Comparison of ENCODE assay signal across 26 mouse cellular contexts in genomic region chr1:71771798-71772197, GRCm38 (mm10).
DNase-seq lines count a peak whose midpoint lies in the region; ATAC-seq and TF ChIP-seq lines count a peak whose summit lies in the region.
"Had no signal": no experiment of that assay in that cellular context is flagged by ENCODE, and none has a peak within 500 bp of the region (broad histone marks: within the 10 kb centered on the region; RNA-seq: fewer than 3 reads in every experiment).

No protein-coding gene starts in this region.

- ATAC-seq in embryonic facial prominence, embryonic 14.5 days (ENCODE audit: low read depth) = no peak
- ATAC-seq: forebrain, embryonic 13.5 days; liver, embryonic 12.5 days; midbrain, embryonic 13.5 days had no signal

- WGBS in embryonic facial prominence, embryonic 14.5 days = 78% methylated on average over 6 of the region's 6 CpGs
- WGBS in embryonic facial prominence, embryonic 10.5 days = 94% methylated on average over 6 of the region's 6 CpGs

- DNase-seq in embryonic facial prominence, embryonic 14.5 days (ENCODE audit: low spot score) = peak; percentile 35
- no peak for DNase-seq in embryonic facial prominence, embryonic 10.5 days (ENCODE audit: low spot score)
- peak; percentile 17 to 27 for DNase-seq in left cerebral cortex, adult 18-20 months (ENCODE audit: low spot score in 2 of 2)
- DNase-seq in left cerebral cortex, adult 2 months (ENCODE audit: extremely low spot score in 1 of 2, low spot score in 2 of 2) = no peak
- peak; percentile 15 to 17 for DNase-seq in left cerebral cortex, postnatal 36 days (ENCODE audit: low spot score in 2 of 2)
- DNase-seq in right cerebral cortex, postnatal 4 days = peak; percentile 37
- no peak for DNase-seq in cerebellum, postnatal 25 days
- DNase-seq in adrenal gland, adult 18-20 months (ENCODE audit: low spot score in 2 of 2) = no peak
- DNase-seq: adrenal gland, postnatal 36 days; cerebellum, adult 11 months; cerebellum, postnatal 10 days; gastrocnemius, adult 2 months; heart, postnatal 4 days; kidney, adult 9 months; kidney, postnatal 36 days; layer of hippocampus, postnatal 36 days; lung, adult 18-20 months; lung, postnatal 10 days; thymus, adult 2 months; thymus, postnatal 4 days had no signal

- TF ChIP-seq CTCF in left cerebral cortex, adult 2 months (IDR thresholded peaks at IDR 0.05) = no peak

- intact Hi-C loops in left cerebral cortex, adult 2 months (cut with DNase I) = no loop called here
- intact Hi-C loops in left cerebral cortex, postnatal 36 days (cut with DNase I) = no loop called here

- no peaks in the 10 kb centered on the region for H3K27me3 ChIP-seq in embryonic facial prominence, embryonic 14.5 days (replicated peaks; ENCODE audit: control insufficient read depth, insufficient read depth, low read length)
- no peaks in the 10 kb centered on the region for H3K27me3 ChIP-seq in embryonic facial prominence, embryonic 10.5 days (replicated peaks; ENCODE audit: low read depth, poor library complexity, severe bottlenecking)
- H3K27me3 ChIP-seq: embryonic facial prominence, embryonic 12.5 days; forebrain, embryonic 13.5 days; limb, embryonic 12.5 days; liver, embryonic 12.5 days; midbrain, embryonic 13.5 days had no signal

- H3K36me3 ChIP-seq in embryonic facial prominence, embryonic 14.5 days (ENCODE audit: control insufficient read depth, insufficient read depth, low read length) = no peaks in the 10 kb centered on the region
- H3K36me3 ChIP-seq in embryonic facial prominence, embryonic 10.5 days (replicated peaks) = no peaks in the 10 kb centered on the region
- H3K36me3 ChIP-seq: embryonic facial prominence, embryonic 12.5 days; limb, embryonic 12.5 days; liver, embryonic 12.5 days; midbrain, embryonic 13.5 days had no signal

- no peak overlapping the region for H3K4me3 ChIP-seq in embryonic facial prominence, embryonic 14.5 days (ENCODE audit: low read depth, low read length)
- no peak overlapping the region for H3K4me3 ChIP-seq in embryonic facial prominence, embryonic 10.5 days
- H3K4me3 ChIP-seq in left cerebral cortex, adult 2 months = no peak overlapping the region
- H3K4me3 ChIP-seq: embryonic facial prominence, embryonic 12.5 days; forebrain, embryonic 13.5 days; gastrocnemius, adult 2 months; limb, embryonic 12.5 days; liver, embryonic 12.5 days; midbrain, embryonic 13.5 days had no signal

- H3K9me3 ChIP-seq in embryonic facial prominence, embryonic 14.5 days (ENCODE audit: control insufficient read depth, low read length) = no peaks in the 10 kb centered on the region
- H3K9me3 ChIP-seq in embryonic facial prominence, embryonic 10.5 days = no peaks in the 10 kb centered on the region
- H3K9me3 ChIP-seq: embryonic facial prominence, embryonic 12.5 days; forebrain, embryonic 13.5 days; limb, embryonic 12.5 days; liver, embryonic 12.5 days; midbrain, embryonic 13.5 days had no signal

- no peak overlapping the region for H3K9ac ChIP-seq in embryonic facial prominence, embryonic 14.5 days (ENCODE audit: low read depth, low read length)
- H3K9ac ChIP-seq: embryonic facial prominence, embryonic 12.5 days; forebrain, embryonic 13.5 days; hindbrain, embryonic 14.5 days; limb, embryonic 12.5 days; liver, embryonic 12.5 days; midbrain, embryonic 13.5 days had no signal

- H3K4me2 ChIP-seq in embryonic facial prominence, embryonic 14.5 days (ENCODE audit: low read depth, low read length) = no peak overlapping the region
- H3K4me2 ChIP-seq: embryonic facial prominence, embryonic 12.5 days; forebrain, embryonic 13.5 days; hindbrain, embryonic 14.5 days; limb, embryonic 12.5 days; liver, embryonic 12.5 days; midbrain, embryonic 13.5 days had no signal

- no peak overlapping the region; the same call in 1 of the 2 replicates for H3K27ac ChIP-seq in embryonic facial prominence, embryonic 14.5 days (replicated peaks; ENCODE audit: low read depth, low read length)
- H3K27ac ChIP-seq in embryonic facial prominence, embryonic 10.5 days (replicated peaks) = no peak overlapping the region
- no peak overlapping the region for H3K27ac ChIP-seq in left cerebral cortex, adult 2 months
- H3K27ac ChIP-seq: embryonic facial prominence, embryonic 12.5 days; forebrain, embryonic 13.5 days; gastrocnemius, adult 2 months; hindbrain, embryonic 14.5 days; limb, embryonic 12.5 days; liver, embryonic 12.5 days; midbrain, embryonic 13.5 days had no signal

- H3K4me1 ChIP-seq in embryonic facial prominence, embryonic 14.5 days (ENCODE audit: control insufficient read depth, insufficient read depth, low read length) = peaks cover 6% of the 10 kb centered on the region; the same call in 1 of the 2 replicates
- no peaks in the 10 kb centered on the region for H3K4me1 ChIP-seq in embryonic facial prominence, embryonic 10.5 days
- H3K4me1 ChIP-seq: forebrain, embryonic 13.5 days; limb, embryonic 12.5 days had no signal

Comparison
In these comparisons a context has a peak if more than half of its experiments do, and no peak if none do; other contexts are left out.
1. DNase-seq: peak in embryonic facial prominence, embryonic 14.5 days (single experiment), left cerebral cortex, adult 18-20 months (2 of 2), left cerebral cortex, postnatal 36 days (2 of 2) and right cerebral cortex, postnatal 4 days (single experiment); none in embryonic facial prominence, embryonic 10.5 days (single experiment), left cerebral cortex, adult 2 months (0 of 2), cerebellum, postnatal 25 days (0 of 2) and adrenal gland, adult 18-20 months (0 of 2).